Comparison of ENCODE assay signal across 18 mouse cellular contexts in the genomic region with DNA sequence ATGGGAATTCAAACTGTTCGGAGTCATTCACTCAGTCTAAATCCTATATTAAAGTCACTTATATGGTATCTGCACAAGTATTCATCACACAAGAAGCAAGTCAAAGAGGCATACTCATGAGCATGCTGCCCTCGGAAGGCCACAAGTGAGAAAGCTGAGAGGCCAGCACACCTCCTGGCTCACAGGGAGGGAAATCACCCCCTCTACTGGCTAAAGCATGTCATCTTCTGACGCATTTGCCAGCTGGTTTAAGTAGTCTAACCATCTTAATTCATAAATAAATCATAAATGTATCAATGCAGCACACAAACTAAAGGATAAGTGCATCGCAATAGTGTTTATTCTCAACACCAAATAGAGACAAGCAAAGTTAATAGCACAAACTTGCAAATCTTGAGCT. TPM values are rescaled to one million over a fixed set of nuclear protein-coding genes. Genes with fewer than 3 reads are reported as not detected.
DNase-seq lines count a peak whose midpoint lies in the region; ATAC-seq and TF ChIP-seq lines count a peak whose summit lies in the region.
"Had no signal": no experiment of that assay in that cellular context is flagged by ENCODE, and none has a peak within 500 bp of the region (broad histone marks: within the 10 kb centered on the region; RNA-seq: fewer than 3 reads in every experiment).

No protein-coding gene starts in this region.

- POLR2A ChIA-PET in Patski (lab: Charles Lee), result no interaction called here

- H3K4me2 ChIP-seq in lung, embryonic 14.5 days, result no peak overlapping the region
- no peak overlapping the region for H3K4me2 ChIP-seq in stomach, postnatal 0 days (replicated peaks; ENCODE audit: low read depth)
- H3K4me2 ChIP-seq: embryonic facial prominence, embryonic 13.5 days; limb, embryonic 12.5 days; stomach, embryonic 15.5 days had no signal

- intact Hi-C loops in heart, adult 2 months (cut with DNase I), result loop anchor here (10.0 kb wide), 1 partner anchor 1890 kb away; no protein-coding TSS in a partner anchor
- intact Hi-C loops in heart, postnatal 14 days (cut with DNase I), result no loop called here

- H3K4me3 ChIP-seq in heart, adult 2 months, result no peak overlapping the region
- no peak overlapping the region for H3K4me3 ChIP-seq in lung, embryonic 14.5 days (ENCODE audit: low read depth, low read length)
- H3K4me3 ChIP-seq in lung, adult 2 months (replicated peaks; ENCODE audit: extremely low read depth, low read depth, low read length), result no peak overlapping the region
- H3K4me3 ChIP-seq in stomach, postnatal 0 days (ENCODE audit: low read depth, low read length), result no peak overlapping the region
- H3K4me3 ChIP-seq: embryonic facial prominence, embryonic 13.5 days; heart, embryonic 10.5 days; limb, embryonic 12.5 days; midbrain, embryonic 10.5 days; stomach, embryonic 15.5 days had no signal

- DNase-seq in heart, adult 2 months, result no peak
- DNase-seq in heart, postnatal 14 days, result no peak
- DNase-seq in lung, embryonic 14.5 days, result no peak
- DNase-seq in lung, adult 2 months, result no peak
- DNase-seq in Patski (ENCODE audit: low read depth, low spot score), result no peak
- DNase-seq in stomach, postnatal 0 days (ENCODE audit: low spot score), result peak; percentile 33
- DNase-seq in adrenal gland, postnatal 25 days, result no peak
- DNase-seq: heart, postnatal 36 days; lung, postnatal 10 days; right cerebral cortex, postnatal 25 days; thymus, postnatal 25 days had no signal

- 77% methylated on average over 4 of the region's 4 CpGs for WGBS in heart, adult 2 months
- 81% methylated on average over 4 of the region's 4 CpGs for WGBS in lung, embryonic 14.5 days
- 83% methylated on average over 4 of the region's 4 CpGs for WGBS in lung, adult 2 months
- WGBS in stomach, postnatal 0 days, result 80% methylated on average over 4 of the region's 4 CpGs

- no peaks in the 10 kb centered on the region for H3K79me2 ChIP-seq in heart, adult 2 months (replicated peaks; ENCODE audit: control insufficient read depth, insufficient read depth, low read length)

- H3K9me3 ChIP-seq in lung, embryonic 14.5 days (ENCODE audit: low read depth, low read length), result no peaks in the 10 kb centered on the region
- H3K9me3 ChIP-seq in stomach, postnatal 0 days (ENCODE audit: control insufficient read depth, low read length), result no peaks in the 10 kb centered on the region
- H3K9me3 ChIP-seq: embryonic facial prominence, embryonic 13.5 days; heart, embryonic 10.5 days; limb, embryonic 12.5 days; midbrain, embryonic 10.5 days; stomach, embryonic 15.5 days had no signal

- H3K4me1 ChIP-seq in heart, adult 2 months (ENCODE audit: control insufficient read depth, insufficient read depth, low read length), result peaks cover 1% of the 10 kb centered on the region; the same call in 1 of the 2 replicates
- no peaks in the 10 kb centered on the region for H3K4me1 ChIP-seq in lung, embryonic 14.5 days (ENCODE audit: insufficient read depth)
- H3K4me1 ChIP-seq in lung, adult 2 months (ENCODE audit: control insufficient read depth, insufficient read depth, low read length), result peaks cover 2% of the 10 kb centered on the region
- H3K4me1 ChIP-seq in stomach, postnatal 0 days (replicated peaks; ENCODE audit: control insufficient read depth, insufficient read depth), result no peaks in the 10 kb centered on the region

- CTCF ChIA-PET in Patski (lab: Charles Lee), result interaction anchor here (1.1 kb wide), 1 partner anchor 9 kb away, joined by 6 read pairs; no protein-coding TSS in a partner anchor

- in situ Hi-C loops in Patski (cut with MboI; ENCODE audit: low pct_unique_long_range_greater_than_20kb), result no loop called here

- no peak for ATAC-seq in lung, embryonic 14.5 days (ENCODE audit: insufficient read depth)
- ATAC-seq in Patski, result no peak
- no peak for ATAC-seq in stomach, postnatal 0 days (ENCODE audit: low FRiP score, low TSS enrichment)
- no peak for ATAC-seq in granulocyte monocyte progenitor cell, adult 5-6 weeks (replicated peaks; ENCODE audit: poor library complexity, severe bottlenecking)

- H3K36me3 ChIP-seq in heart, adult 2 months (ENCODE audit: control insufficient read depth, insufficient read depth, low read length), result peaks cover 6% of the 10 kb centered on the region
- H3K36me3 ChIP-seq in lung, embryonic 14.5 days (ENCODE audit: insufficient read depth), result peaks cover 67% of the 10 kb centered on the region
- peaks cover 30% of the 10 kb centered on the region for H3K36me3 ChIP-seq in stomach, postnatal 0 days (ENCODE audit: control insufficient read depth, insufficient read depth, low read length)

- no peak overlapping the region for H3K9ac ChIP-seq in heart, adult 2 months (ENCODE audit: low read depth, low read length)
- no peak overlapping the region for H3K9ac ChIP-seq in lung, embryonic 14.5 days
- no peak overlapping the region for H3K9ac ChIP-seq in stomach, postnatal 0 days (ENCODE audit: low read length)
- H3K9ac ChIP-seq: embryonic facial prominence, embryonic 13.5 days; limb, embryonic 12.5 days; stomach, embryonic 15.5 days had no signal

- no peak overlapping the region for H3K27ac ChIP-seq in heart, adult 2 months
- H3K27ac ChIP-seq in lung, embryonic 14.5 days (ENCODE audit: low read depth), result no peak overlapping the region
- no peak overlapping the region for H3K27ac ChIP-seq in stomach, postnatal 0 days (replicated peaks)
- H3K27ac ChIP-seq: embryonic facial prominence, embryonic 13.5 days; heart, embryonic 10.5 days; limb, embryonic 12.5 days; midbrain, embryonic 10.5 days; stomach, embryonic 15.5 days had no signal

- peak; percentile 32 for TF ChIP-seq CTCF in heart, adult 2 months (IDR thresholded peaks at IDR 0.05)
- TF ChIP-seq CTCF in lung, embryonic 14.5 days (IDR thresholded peaks at IDR 0.05; ENCODE audit: low read depth), result 0 out of 2 replicates have a peak, but pooled peaks have one; percentile 13
- TF ChIP-seq CTCF in lung, adult 2 months (IDR thresholded peaks at IDR 0.05; ENCODE audit: insufficient read depth, low read length), result no peak
- peak; percentile 69 for TF ChIP-seq CTCF in Patski (IDR thresholded peaks at IDR 0.05)
- peak; percentile 70 for TF ChIP-seq CTCF in stomach, postnatal 0 days (IDR thresholded peaks at IDR 0.05; ENCODE audit: low read depth)

- no peak for TF ChIP-seq EP300 in heart, adult 2 months (IDR thresholded peaks at IDR 0.05; ENCODE audit: insufficient read depth, low read depth, low read length)
- no peak for TF ChIP-seq EP300 in stomach, postnatal 0 days (optimal IDR thresholded peaks at IDR 0.05)

- TF ChIP-seq POLR2A in heart, adult 2 months (IDR thresholded peaks at IDR 0.05; ENCODE audit: insufficient read depth, low read depth, low read length), result no peak
- TF ChIP-seq POLR2A in lung, adult 2 months (IDR thresholded peaks at IDR 0.05; ENCODE audit: borderline replicate concordance, extremely low read depth, low read depth, low read length), result no peak

- H3K27me3 ChIP-seq in heart, adult 2 months (ENCODE audit: control insufficient read depth, insufficient read depth, low read length), result no peaks in the 10 kb centered on the region
- no peaks in the 10 kb centered on the region for H3K27me3 ChIP-seq in lung, embryonic 14.5 days (ENCODE audit: insufficient read depth, low read length)
- no peaks in the 10 kb centered on the region for H3K27me3 ChIP-seq in Patski
- H3K27me3 ChIP-seq in stomach, postnatal 0 days (ENCODE audit: control insufficient read depth, insufficient read depth, low read length), result no peaks in the 10 kb centered on the region
- H3K27me3 ChIP-seq: embryonic facial prominence, embryonic 13.5 days; limb, embryonic 12.5 days; stomach, embryonic 15.5 days had no signal

RNA-seq across cellular contexts. Expression of a gene that starts 5.0 kb away (rescaled TPM):
- total RNA-seq in heart, adult 2 months (2021), result 10 to 100 TPM; 12.8 to 18.1 TPM
- 10.1 and 16.0 TPM in 2 replicates for polyA plus RNA-seq in heart, adult 2 months (2012; rRNA removed)
- total RNA-seq in heart, postnatal 14 days (2021), result 10 to 100 TPM; 24.3 to 24.6 TPM
- polyA plus RNA-seq in lung, embryonic 14.5 days (2014; fragmentation: Nextera tagmentation; extraction: Ambion mirVana), result 81.7 and 82.1 TPM in 2 replicates
- 20.7 and 30.9 TPM in 2 replicates for polyA plus RNA-seq in lung, adult 2 months (2012; rRNA removed)
- polyA plus RNA-seq in Patski (2021), result 112 TPM
- 87.8 and 92.4 TPM in 2 replicates for polyA plus RNA-seq in stomach, postnatal 0 days (2015; fragmentation: Nextera tagmentation; extraction: Ambion mirVana)
- 91.6 and 105 TPM in 2 replicates for total RNA-seq in adrenal gland, postnatal 25 days (2021)
- total RNA-seq in granulocyte monocyte progenitor cell, adult 5-6 weeks (2014; fragmentation: Nextera tagmentation), result 27.7 and 37.0 TPM in 2 replicates
- 26.0 and 34.6 TPM in 2 replicates for total RNA-seq in granulocyte monocyte progenitor cell, adult 5-6 weeks (2017)

RNA-seq across cellular contexts. Expression of a gene that starts 41.3 kb away (rescaled TPM):
- total RNA-seq in heart, adult 2 months (2021), result 1 to 10 TPM; 5.5 to 5.9 TPM
- polyA plus RNA-seq in heart, adult 2 months (2012; rRNA removed), result 2.6 and 3.3 TPM in 2 replicates
- total RNA-seq in heart, postnatal 14 days (2021), result 1 to 10 TPM; 6.2 to 7.6 TPM
- 6.9 and 8.4 TPM in 2 replicates for polyA plus RNA-seq in lung, embryonic 14.5 days (2014; fragmentation: Nextera tagmentation; extraction: Ambion mirVana)
- 7.8 and 9.8 TPM in 2 replicates for polyA plus RNA-seq in lung, adult 2 months (2012; rRNA removed)
- 28.0 TPM for polyA plus RNA-seq in Patski (2021)
- polyA plus RNA-seq in stomach, postnatal 0 days (2015; fragmentation: Nextera tagmentation; extraction: Ambion mirVana), result 9.2 and 9.4 TPM in 2 replicates
- 14.4 and 18.5 TPM in 2 replicates for total RNA-seq in adrenal gland, postnatal 25 days (2021)
- 20.8 and 26.3 TPM in 2 replicates for total RNA-seq in granulocyte monocyte progenitor cell, adult 5-6 weeks (2014; fragmentation: Nextera tagmentation)
- total RNA-seq in granulocyte monocyte progenitor cell, adult 5-6 weeks (2017), result 20.9 and 22.9 TPM in 2 replicates

RNA-seq across cellular contexts. Expression of a gene that starts 41.4 kb away (rescaled TPM):
- total RNA-seq in heart, adult 2 months (2021), result 1 to 10 TPM; 1.3 to 2.0 TPM
- 1.3 TPM in 2 replicates for polyA plus RNA-seq in heart, adult 2 months (2012; rRNA removed)
- 1 to 10 TPM; 2.5 to 3.3 TPM for total RNA-seq in heart, postnatal 14 days (2021)
- 9.5 and 10.5 TPM in 2 replicates for polyA plus RNA-seq in lung, embryonic 14.5 days (2014; fragmentation: Nextera tagmentation; extraction: Ambion mirVana)
- polyA plus RNA-seq in lung, adult 2 months (2012; rRNA removed), result 1.7 and 2.2 TPM in 2 replicates
- polyA plus RNA-seq in Patski (2021), result 3.6 TPM
- 3.5 and 3.6 TPM in 2 replicates for polyA plus RNA-seq in stomach, postnatal 0 days (2015; fragmentation: Nextera tagmentation; extraction: Ambion mirVana)
- total RNA-seq in adrenal gland, postnatal 25 days (2021), result 5.0 and 6.0 TPM in 2 replicates
- total RNA-seq in granulocyte monocyte progenitor cell, adult 5-6 weeks (2014; fragmentation: Nextera tagmentation), result 14.8 and 19.8 TPM in 2 replicates
- total RNA-seq in granulocyte monocyte progenitor cell, adult 5-6 weeks (2017), result 14.1 and 18.4 TPM in 2 replicates

RNA-seq across cellular contexts. Expression of a gene that starts 44.3 kb away (rescaled TPM):
- total RNA-seq in heart, adult 2 months (2021), result 10 to 100 TPM; 12.5 to 12.6 TPM
- 3.0 and 7.4 TPM in 2 replicates for polyA plus RNA-seq in heart, adult 2 months (2012; rRNA removed)
- 10 to 100 TPM; 13.8 to 14.8 TPM for total RNA-seq in heart, postnatal 14 days (2021)
- 2.8 and 3.0 TPM in 2 replicates for polyA plus RNA-seq in lung, embryonic 14.5 days (2014; fragmentation: Nextera tagmentation; extraction: Ambion mirVana)
- 0.52 and 1.3 TPM in 2 replicates for polyA plus RNA-seq in lung, adult 2 months (2012; rRNA removed)
- polyA plus RNA-seq in Patski (2021), result 7.7 TPM
- polyA plus RNA-seq in stomach, postnatal 0 days (2015; fragmentation: Nextera tagmentation; extraction: Ambion mirVana), result 5.6 and 5.9 TPM in 2 replicates
- 4.7 and 4.9 TPM in 2 replicates for total RNA-seq in adrenal gland, postnatal 25 days (2021)
- not detected in 2 replicates for total RNA-seq in granulocyte monocyte progenitor cell, adult 5-6 weeks (2014; fragmentation: Nextera tagmentation)
- not detected in 2 replicates for total RNA-seq in granulocyte monocyte progenitor cell, adult 5-6 weeks (2017)
- total RNA-seq: common myeloid progenitor, adult 5-6 weeks had no signal
